Mouse (Mus musculus): ENCODE measurements around the gene Fnbp1. TPM values are rescaled to one million over a fixed set of nuclear protein-coding genes. Genes with fewer than 3 reads are reported as not detected.
A peak's percentile ranks its signal among the peaks of the same experiment; 100 is the strongest.

Gene Fnbp1
- polyA plus RNA-seq, 1 experiment from 2014 or later, result 21.0 TPM

DNA sequence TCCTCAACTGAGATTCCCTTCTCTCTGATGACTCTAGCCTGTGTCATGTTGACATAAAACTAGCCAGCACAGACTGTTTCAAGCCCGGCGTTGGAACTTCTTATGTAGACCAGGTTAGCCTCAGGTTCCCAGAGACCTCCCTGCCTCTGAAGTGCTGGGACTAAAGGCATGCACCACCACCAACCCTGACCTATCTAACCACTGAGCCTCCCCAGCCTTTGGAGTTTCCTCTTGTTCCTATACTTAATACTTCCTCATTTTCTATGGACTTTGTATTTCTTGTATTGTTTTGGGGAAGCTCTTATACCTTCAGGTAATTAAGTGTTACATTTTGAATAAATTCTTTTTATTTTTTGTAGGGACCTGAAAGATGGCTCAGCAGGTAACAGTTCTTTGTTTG lies 27.6 kb downstream of the Fnbp1 start:
- H3K4me3 ChIP-seq (replicated peaks; ENCODE audit: low read depth, low read length), result no peak overlapping the region
- H3K4me1 ChIP-seq (ENCODE audit: control insufficient read depth, insufficient read depth, low read length), result no peaks in the 10 kb centered on the region
- 96% methylated on average over 2 of the region's 2 CpGs for WGBS
- ATAC-seq (ENCODE audit: low FRiP score, low TSS enrichment) (no peak), DNase-seq (no peak)
- H3K36me3 ChIP-seq (ENCODE audit: control insufficient read depth, insufficient read depth, low read length), result no peaks in the 10 kb centered on the region
- H3K27me3 ChIP-seq (ENCODE audit: control insufficient read depth, insufficient read depth, low read length), result no peaks in the 10 kb centered on the region
- no peak overlapping the region for H3K4me2 ChIP-seq (ENCODE audit: low read length)
- no peak overlapping the region for H3K9ac ChIP-seq (replicated peaks; ENCODE audit: low read length)
- no peak overlapping the region for H3K27ac ChIP-seq (replicated peaks; ENCODE audit: low read depth, low read length)
- H3K9me3 ChIP-seq (ENCODE audit: control insufficient read depth, low read length), result no peaks in the 10 kb centered on the region

DNA sequence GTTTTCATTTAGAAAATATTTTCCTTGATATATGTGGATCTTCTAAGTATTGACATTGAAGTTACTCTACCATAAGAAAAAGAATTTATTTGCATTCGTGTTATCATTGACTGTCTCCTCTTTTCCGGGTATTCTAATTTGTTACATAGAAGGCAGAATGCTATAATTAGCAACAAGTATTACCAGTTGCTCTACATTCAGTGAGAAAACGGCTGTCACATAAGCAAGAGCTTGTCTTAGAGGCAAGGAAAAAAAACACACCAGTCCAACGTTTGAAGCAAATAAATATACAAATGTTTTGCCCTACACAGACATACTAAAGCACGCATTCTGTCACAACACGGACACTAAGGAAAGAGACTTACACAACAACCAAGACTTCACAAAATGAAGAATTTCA lies 30.1 kb downstream of the Fnbp1 start:
- DNase-seq, result no peak
- no peak for ATAC-seq (ENCODE audit: low FRiP score, low TSS enrichment)
- no peaks in the 10 kb centered on the region for H3K9me3 ChIP-seq (ENCODE audit: control insufficient read depth, low read length)
- no peak overlapping the region for H3K4me3 ChIP-seq (replicated peaks; ENCODE audit: low read depth, low read length)
- H3K27me3 ChIP-seq (ENCODE audit: control insufficient read depth, insufficient read depth, low read length), result no peaks in the 10 kb centered on the region
- no peaks in the 10 kb centered on the region for H3K4me1 ChIP-seq (ENCODE audit: control insufficient read depth, insufficient read depth, low read length)
- H3K9ac ChIP-seq (replicated peaks; ENCODE audit: low read length), result no peak overlapping the region
- WGBS, result 93% methylated on average over 6 of the region's 6 CpGs
- H3K27ac ChIP-seq (replicated peaks; ENCODE audit: low read depth, low read length), result no peak overlapping the region
- no peak overlapping the region for H3K4me2 ChIP-seq (ENCODE audit: low read length)
- H3K36me3 ChIP-seq (ENCODE audit: control insufficient read depth, insufficient read depth, low read length), result no peaks in the 10 kb centered on the region

DNA sequence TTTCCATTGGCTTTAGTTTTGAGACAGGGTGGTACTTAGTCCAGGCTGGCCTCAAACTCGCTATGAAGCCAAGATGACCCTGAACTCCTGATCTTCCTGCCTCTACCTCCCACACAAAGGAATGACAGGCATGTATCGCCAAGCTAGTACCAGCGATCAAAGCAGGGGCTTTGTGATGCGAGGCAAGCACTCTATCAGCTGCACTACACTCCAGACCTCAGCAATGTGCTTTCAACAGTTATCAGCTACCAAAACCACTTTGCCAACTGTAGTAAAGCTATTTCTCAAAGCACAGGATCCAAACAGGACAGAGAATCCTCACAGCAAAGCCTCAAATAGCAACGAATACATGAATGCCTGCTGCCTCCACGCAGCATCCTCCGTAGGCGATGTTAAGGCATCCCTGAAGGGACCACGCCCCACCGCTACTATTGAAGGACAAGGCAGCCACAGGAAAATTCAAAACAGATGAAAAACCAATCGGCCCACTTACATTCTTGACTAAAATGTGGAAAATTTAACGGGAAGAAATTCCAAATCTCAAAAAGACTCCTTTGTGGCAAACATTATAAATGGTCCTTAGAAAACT lies 31.8 kb downstream of the Fnbp1 start:
- Histone ChIP-seq H3K9ac (replicated peaks; ENCODE audit: low read length) (no peak overlapping the region), H3K36me3 (ENCODE audit: control insufficient read depth, insufficient read depth, low read length) (no peaks in the 10 kb centered on the region), H3K9me3 (ENCODE audit: control insufficient read depth, low read length) (no peaks in the 10 kb centered on the region), H3K27ac (replicated peaks; ENCODE audit: low read depth, low read length) (no peak overlapping the region), H3K4me2 (ENCODE audit: low read length) (no peak overlapping the region), H3K27me3 (ENCODE audit: control insufficient read depth, insufficient read depth, low read length) (no peaks in the 10 kb centered on the region), H3K4me3 (replicated peaks; ENCODE audit: low read depth, low read length) (no peak overlapping the region), H3K4me1 (ENCODE audit: control insufficient read depth, insufficient read depth, low read length) (no peaks in the 10 kb centered on the region)
- 79% methylated on average over 12 of the region's 12 CpGs for WGBS
- DNase-seq (no peak), ATAC-seq (ENCODE audit: low FRiP score, low TSS enrichment) (no peak)

DNA sequence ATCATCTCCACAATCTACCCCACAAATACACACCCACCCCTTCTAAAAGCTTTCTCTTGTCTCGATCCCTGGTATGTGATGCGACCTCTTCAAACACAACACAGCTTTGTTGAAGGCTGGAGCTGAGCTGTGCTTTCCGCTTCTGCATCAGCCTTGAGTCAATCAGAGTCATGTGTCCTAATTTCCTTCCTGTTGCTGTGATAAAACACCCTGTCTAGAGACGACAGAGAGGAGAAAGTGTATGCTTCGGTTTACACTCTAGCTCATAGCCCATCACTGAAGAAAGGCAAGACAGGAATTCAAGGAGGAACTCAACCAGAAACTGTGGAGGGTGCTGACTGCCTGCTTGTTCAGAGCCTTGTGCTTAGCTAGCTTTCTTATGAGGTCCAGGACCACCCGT lies 33.6 kb downstream of the Fnbp1 start:
- H3K9me3 ChIP-seq (ENCODE audit: control insufficient read depth, low read length), result no peaks in the 10 kb centered on the region
- H3K4me3 ChIP-seq (replicated peaks; ENCODE audit: low read depth, low read length), result no peak overlapping the region
- WGBS, result 93% methylated on average over 6 of the region's 6 CpGs
- DNase-seq (no peak), ATAC-seq (ENCODE audit: low FRiP score, low TSS enrichment) (no peak)
- no peak overlapping the region for H3K27ac ChIP-seq (replicated peaks; ENCODE audit: low read depth, low read length)
- no peaks in the 10 kb centered on the region for H3K27me3 ChIP-seq (ENCODE audit: control insufficient read depth, insufficient read depth, low read length)
- H3K4me2 ChIP-seq (ENCODE audit: low read length), result no peak overlapping the region
- H3K36me3 ChIP-seq (ENCODE audit: control insufficient read depth, insufficient read depth, low read length), result no peaks in the 10 kb centered on the region
- H3K4me1 ChIP-seq (ENCODE audit: control insufficient read depth, insufficient read depth, low read length), result no peaks in the 10 kb centered on the region
- no peak overlapping the region for H3K9ac ChIP-seq (replicated peaks; ENCODE audit: low read length)

DNA sequence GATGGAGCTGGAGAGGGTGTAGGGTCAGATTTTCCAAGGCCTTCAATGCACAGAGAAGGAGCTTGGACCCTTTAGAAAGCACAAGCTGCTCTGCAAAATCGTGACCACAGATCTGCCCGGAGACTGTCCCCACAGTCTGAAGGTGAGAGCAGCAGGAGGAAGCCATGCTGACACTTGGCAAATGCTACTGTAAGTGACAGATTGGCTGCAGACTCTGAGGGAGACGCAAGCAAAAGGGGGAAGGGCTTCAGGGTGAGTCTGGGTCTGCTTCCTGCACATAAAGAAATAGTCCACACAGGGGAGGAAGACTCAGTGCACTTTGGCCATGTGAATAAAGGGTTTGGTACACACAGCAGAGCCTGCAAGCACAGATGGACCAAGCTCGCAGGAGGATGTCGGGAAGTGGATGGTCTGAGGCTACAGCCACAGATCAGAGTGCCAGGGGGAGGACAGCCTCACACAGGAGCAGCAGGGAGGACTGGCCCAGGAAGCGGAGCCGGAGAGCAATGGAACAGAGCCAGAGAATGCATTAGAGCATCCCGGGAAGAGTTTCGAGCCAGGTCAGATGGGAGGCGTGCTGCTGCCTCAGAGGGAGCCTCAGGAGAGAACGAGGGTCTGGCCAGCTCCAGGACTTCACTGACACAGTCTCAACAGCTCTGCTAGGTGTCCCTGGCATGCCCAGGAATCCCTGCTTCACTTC lies 35.0 kb downstream of the Fnbp1 start:
- peak; percentile 54 for DNase-seq
- ATAC-seq (ENCODE audit: low FRiP score, low TSS enrichment), result no peak
- no peaks in the 10 kb centered on the region for H3K27me3 ChIP-seq (ENCODE audit: control insufficient read depth, insufficient read depth, low read length)
- H3K4me3 ChIP-seq (replicated peaks; ENCODE audit: low read depth, low read length), result no peak overlapping the region
- H3K9ac ChIP-seq (replicated peaks; ENCODE audit: low read length), result no peak overlapping the region
- WGBS, result 63% methylated on average over 11 of the region's 11 CpGs
- H3K4me1 ChIP-seq (ENCODE audit: control insufficient read depth, insufficient read depth, low read length), result no peaks in the 10 kb centered on the region
- H3K36me3 ChIP-seq (ENCODE audit: control insufficient read depth, insufficient read depth, low read length), result no peaks in the 10 kb centered on the region
- no peak overlapping the region for H3K4me2 ChIP-seq (ENCODE audit: low read length)
- H3K9me3 ChIP-seq (ENCODE audit: control insufficient read depth, low read length), result no peaks in the 10 kb centered on the region
- H3K27ac ChIP-seq (replicated peaks; ENCODE audit: low read depth, low read length), result peak overlapping the region; percentile 55

DNA sequence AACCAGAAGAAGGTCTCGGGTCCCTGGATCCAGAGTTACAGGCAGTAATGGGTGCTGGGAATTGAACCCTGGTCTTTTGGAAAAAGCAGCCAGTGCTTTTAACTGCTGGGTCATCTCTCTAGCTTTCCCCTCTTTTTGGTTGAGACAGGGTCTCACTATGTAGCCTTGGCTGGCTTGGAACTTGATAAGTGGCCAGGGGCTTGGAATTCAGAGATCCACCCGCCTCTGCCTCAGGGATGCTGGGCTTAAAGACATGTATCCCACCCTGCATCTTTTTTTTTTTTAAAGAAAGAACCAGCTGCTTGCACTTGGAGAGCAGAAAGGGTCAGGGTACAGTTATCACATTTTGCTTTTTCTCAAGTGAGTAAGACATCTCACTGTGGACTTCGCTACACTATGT lies 35.8 kb downstream of the Fnbp1 start:
- H3K9ac ChIP-seq (replicated peaks; ENCODE audit: low read length), result no peak overlapping the region
- no peaks in the 10 kb centered on the region for H3K36me3 ChIP-seq (ENCODE audit: control insufficient read depth, insufficient read depth, low read length)
- H3K27ac ChIP-seq (replicated peaks; ENCODE audit: low read depth, low read length), result no peak overlapping the region
- no peak overlapping the region for H3K4me3 ChIP-seq (replicated peaks; ENCODE audit: low read depth, low read length)
- no peak overlapping the region for H3K4me2 ChIP-seq (ENCODE audit: low read length)
- 88% methylated on average over 3 of the region's 3 CpGs for WGBS
- no peak for ATAC-seq (ENCODE audit: low FRiP score, low TSS enrichment)
- no peaks in the 10 kb centered on the region for H3K4me1 ChIP-seq (ENCODE audit: control insufficient read depth, insufficient read depth, low read length)
- no peaks in the 10 kb centered on the region for H3K27me3 ChIP-seq (ENCODE audit: control insufficient read depth, insufficient read depth, low read length)
- no peaks in the 10 kb centered on the region for H3K9me3 ChIP-seq (ENCODE audit: control insufficient read depth, low read length)
- no peak for DNase-seq

DNA sequence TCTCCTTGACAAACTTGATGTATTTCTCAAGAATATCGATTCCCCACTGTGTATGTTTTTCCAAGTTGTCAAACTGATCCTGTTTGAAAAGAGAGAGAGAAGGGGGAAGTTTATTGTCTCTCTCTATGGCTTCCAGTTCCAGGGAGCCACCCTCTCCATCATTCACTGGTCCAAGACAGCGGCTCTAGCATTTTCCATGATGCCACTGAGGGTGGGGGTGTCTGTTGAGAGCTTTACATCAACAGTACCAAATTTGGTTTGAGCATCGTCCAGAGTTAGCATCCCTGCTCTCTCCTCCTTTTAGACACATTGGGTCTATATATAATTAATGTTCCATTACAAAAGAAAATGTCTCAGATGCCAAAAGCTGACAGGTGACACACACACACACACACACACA lies 36.5 kb downstream of the Fnbp1 start:
- ATAC-seq (ENCODE audit: low FRiP score, low TSS enrichment), result no peak
- H3K27me3 ChIP-seq (ENCODE audit: control insufficient read depth, insufficient read depth, low read length), result no peaks in the 10 kb centered on the region
- no peak overlapping the region for H3K9ac ChIP-seq (replicated peaks; ENCODE audit: low read length)
- no peak overlapping the region for H3K27ac ChIP-seq (replicated peaks; ENCODE audit: low read depth, low read length)
- no peak for DNase-seq
- 83% methylated on average over 3 of the region's 3 CpGs for WGBS
- no peak overlapping the region for H3K4me3 ChIP-seq (replicated peaks; ENCODE audit: low read depth, low read length)
- no peaks in the 10 kb centered on the region for H3K36me3 ChIP-seq (ENCODE audit: control insufficient read depth, insufficient read depth, low read length)
- no peaks in the 10 kb centered on the region for H3K4me1 ChIP-seq (ENCODE audit: control insufficient read depth, insufficient read depth, low read length)
- no peaks in the 10 kb centered on the region for H3K9me3 ChIP-seq (ENCODE audit: control insufficient read depth, low read length)
- H3K4me2 ChIP-seq (ENCODE audit: low read length), result no peak overlapping the region

DNA sequence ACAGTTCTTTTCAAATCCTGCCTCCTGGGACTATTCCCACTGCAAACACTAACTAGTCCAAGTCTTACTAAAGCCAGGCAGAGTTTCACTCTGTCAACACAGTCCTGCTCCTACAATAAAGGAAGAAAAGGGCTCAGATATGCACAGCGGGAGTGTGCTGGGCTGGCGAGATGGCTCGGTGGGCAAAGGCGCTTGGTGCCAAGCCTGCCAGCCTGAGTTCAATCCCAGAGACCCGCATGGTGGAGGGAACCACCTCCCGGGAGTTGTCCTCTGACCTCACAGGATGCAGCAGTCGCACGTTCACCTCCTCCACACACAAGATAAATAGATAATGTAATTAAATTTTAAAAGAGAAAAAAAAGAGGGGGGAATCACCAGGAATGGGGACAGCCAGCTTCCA lies 38.5 kb downstream of the Fnbp1 start:
- Histone ChIP-seq H3K4me1 (ENCODE audit: control insufficient read depth, insufficient read depth, low read length) (no peaks in the 10 kb centered on the region), H3K9me3 (ENCODE audit: control insufficient read depth, low read length) (no peaks in the 10 kb centered on the region), H3K9ac (replicated peaks; ENCODE audit: low read length) (no peak overlapping the region), H3K27ac (replicated peaks; ENCODE audit: low read depth, low read length) (no peak overlapping the region), H3K27me3 (ENCODE audit: control insufficient read depth, insufficient read depth, low read length) (no peaks in the 10 kb centered on the region), H3K4me3 (replicated peaks; ENCODE audit: low read depth, low read length) (no peak overlapping the region), H3K4me2 (ENCODE audit: low read length) (no peak overlapping the region), H3K36me3 (ENCODE audit: control insufficient read depth, insufficient read depth, low read length) (no peaks in the 10 kb centered on the region)
- DNase-seq (no peak), ATAC-seq (ENCODE audit: low FRiP score, low TSS enrichment) (no peak)
- WGBS, result 78% methylated on average over 8 of the region's 8 CpGs

DNA sequence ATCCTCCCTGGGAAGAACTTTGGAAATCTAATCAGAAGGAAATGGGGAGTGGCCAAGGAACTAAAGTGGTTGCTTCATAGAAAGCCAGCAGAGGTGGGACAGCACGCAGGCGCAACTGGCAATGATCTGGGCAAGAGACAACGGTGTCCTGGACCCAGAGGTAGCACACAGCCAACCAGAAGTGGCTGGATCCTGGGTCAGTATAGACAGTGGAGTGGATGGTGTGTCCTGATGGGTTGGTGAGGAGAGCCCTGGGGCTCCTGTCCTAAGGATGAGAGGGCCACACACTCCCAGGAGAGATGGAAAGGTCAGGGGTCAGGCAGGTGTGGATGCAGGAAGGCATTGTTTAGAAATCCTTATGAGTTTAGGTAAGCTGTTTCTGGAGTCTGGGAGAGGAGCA lies 40.5 kb downstream of the Fnbp1 start:
- 96% methylated on average over 3 of the region's 3 CpGs for WGBS
- no peak for DNase-seq
- no peak overlapping the region for H3K9ac ChIP-seq (replicated peaks; ENCODE audit: low read length)
- H3K4me2 ChIP-seq (ENCODE audit: low read length), result no peak overlapping the region
- no peak overlapping the region for H3K4me3 ChIP-seq (replicated peaks; ENCODE audit: low read depth, low read length)
- H3K27ac ChIP-seq (replicated peaks; ENCODE audit: low read depth, low read length), result no peak overlapping the region
- no peaks in the 10 kb centered on the region for H3K4me1 ChIP-seq (ENCODE audit: control insufficient read depth, insufficient read depth, low read length)
- no peaks in the 10 kb centered on the region for H3K9me3 ChIP-seq (ENCODE audit: control insufficient read depth, low read length)
- H3K27me3 ChIP-seq (ENCODE audit: control insufficient read depth, insufficient read depth, low read length), result no peaks in the 10 kb centered on the region
- H3K36me3 ChIP-seq (ENCODE audit: control insufficient read depth, insufficient read depth, low read length), result no peaks in the 10 kb centered on the region
- no peak for ATAC-seq (ENCODE audit: low FRiP score, low TSS enrichment)

Data from midbrain, embryonic 14.5 days (tissue).